Mouse (Mus musculus): Measurements from ENCODE around the gene Tbc1d32. TPM values are rescaled to one million over a fixed set of nuclear protein-coding genes. Genes with fewer than 3 reads are reported as not detected.

Tbc1d32 gene
- 4.3 and 5.3 TPM in 2 replicates for polyA plus RNA-seq (2016; fragmentation: Nextera tagmentation; extraction: Ambion mirVana)

DNA sequence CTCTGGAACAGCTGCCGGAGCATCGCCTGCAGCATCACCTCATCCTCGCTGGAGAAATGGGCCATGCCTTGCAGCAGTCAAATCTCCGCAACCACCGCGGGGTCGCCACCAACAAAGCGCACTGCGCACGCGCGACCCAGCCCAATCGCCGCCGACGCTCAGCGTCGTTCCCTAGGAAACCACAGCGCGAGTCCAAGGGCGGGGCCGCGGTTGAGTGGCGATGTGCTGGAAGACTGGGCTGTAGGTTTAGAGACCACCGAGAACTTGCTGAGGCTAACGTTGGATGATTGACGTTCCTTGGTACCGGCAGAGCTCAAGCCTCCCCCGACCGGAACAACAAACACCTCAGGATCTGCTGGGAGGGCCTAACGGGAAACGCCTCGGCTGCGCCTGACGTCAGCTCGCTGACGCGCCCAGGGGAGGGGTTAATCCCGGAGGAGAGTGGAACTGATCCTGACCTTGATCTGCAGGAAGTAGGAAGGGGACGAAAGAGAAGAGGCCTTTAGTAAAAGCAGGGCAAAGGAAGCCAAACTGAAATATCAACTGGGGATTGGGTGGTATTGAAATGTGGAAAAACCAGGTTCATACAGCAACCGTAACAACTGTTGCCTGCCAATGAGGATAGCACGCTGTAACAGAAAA is at the start of gene Tbc1d32:
TSS of gene Tbc1d32 (minus strand) at position 122 of the 642 bp plus-strand sequence.
- peak within 1 kb of the TSS; percentile 61 for H3K9ac ChIP-seq (replicated peaks)
- ATAC-seq (ENCODE audit: insufficient number of reproducible peaks, insufficient read depth, low FRiP score, low TSS enrichment, low read depth): peak; percentile 99
- no peaks in the 10 kb centered on the region for H3K27me3 ChIP-seq
- no peaks in the 10 kb centered on the region for H3K9me3 ChIP-seq
- H3K36me3 ChIP-seq: no peaks in the 10 kb centered on the region
- H3K27ac ChIP-seq: peak within 1 kb of the TSS; percentile 92
- H3K4me2 ChIP-seq: peak within 1 kb of the TSS; percentile 60
- 3% methylated on average over 42 of the region's 42 CpGs for WGBS
- peak within 1 kb of the TSS; percentile 57 for H3K4me3 ChIP-seq (replicated peaks)
- H3K4me1 ChIP-seq (replicated peaks): peaks cover 4% of the 10 kb centered on the region; the same call in 1 of the 2 replicates

GRCm38 (mm10) chr10:56227771-56228275 is 666 bp downstream of the Tbc1d32 start:
- H3K36me3 ChIP-seq: no peaks in the 10 kb centered on the region
- H3K9me3 ChIP-seq: no peaks in the 10 kb centered on the region
- WGBS: 74% methylated on average over 8 of the region's 8 CpGs
- H3K27ac ChIP-seq: no peak overlapping the region
- no peaks in the 10 kb centered on the region for H3K27me3 ChIP-seq
- no peak for ATAC-seq (ENCODE audit: insufficient number of reproducible peaks, insufficient read depth, low FRiP score, low TSS enrichment, low read depth)
- peak overlapping the region; percentile 60 for H3K4me2 ChIP-seq
- peak overlapping the region; percentile 42; the same call in 1 of the 2 replicates for H3K9ac ChIP-seq (replicated peaks)
- peak overlapping the region; percentile 57 for H3K4me3 ChIP-seq (replicated peaks)
- H3K4me1 ChIP-seq (replicated peaks): peaks cover 4% of the 10 kb centered on the region; the same call in 1 of the 2 replicates

- Histone ChIP-seq H3K27ac (no peak overlapping the region), H3K9ac (replicated peaks) (no peak overlapping the region), H3K36me3 (peaks cover 12% of the 10 kb centered on the region; the same call in 1 of the 2 replicates), H3K27me3 (no peaks in the 10 kb centered on the region), H3K9me3 (no peaks in the 10 kb centered on the region), H3K4me3 (replicated peaks) (no peak overlapping the region), H3K4me2 (no peak overlapping the region), H3K4me1 (replicated peaks) (no peaks in the 10 kb centered on the region)
- WGBS: 75% methylated on average over 3 of the region's 3 CpGs
- ATAC-seq (ENCODE audit: insufficient number of reproducible peaks, insufficient read depth, low FRiP score, low TSS enrichment, low read depth): no peak
Measured at GRCm38 (mm10) chr10:56215797-56216196, 12.7 kb downstream of the Tbc1d32 start.

DNA sequence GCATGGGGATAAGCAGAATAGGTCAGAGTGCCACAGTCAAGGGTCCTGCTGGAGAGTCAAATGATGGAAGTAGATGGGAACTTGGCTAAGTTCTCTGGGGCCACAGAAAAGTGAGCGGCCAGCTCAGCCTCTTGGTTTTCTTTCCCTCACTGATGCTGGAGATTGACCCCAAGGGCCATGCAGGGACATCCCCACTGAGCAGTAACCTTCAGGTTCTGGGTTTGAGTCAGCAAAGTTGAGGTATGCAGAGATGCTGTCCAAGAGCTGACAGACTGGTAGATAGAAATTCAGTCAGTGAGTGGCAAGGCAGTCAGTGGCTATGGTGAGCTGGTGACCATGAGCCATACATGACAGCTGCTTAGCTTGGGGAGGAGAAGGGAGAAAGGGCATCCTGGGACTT is 18.1 kb downstream of the Tbc1d32 start:
- no peak overlapping the region for H3K9ac ChIP-seq (replicated peaks)
- no peaks in the 10 kb centered on the region for H3K27me3 ChIP-seq
- H3K36me3 ChIP-seq: peaks cover 9% of the 10 kb centered on the region; the same call in 1 of the 2 replicates
- H3K9me3 ChIP-seq: no peaks in the 10 kb centered on the region
- H3K4me2 ChIP-seq: no peak overlapping the region
- ATAC-seq (ENCODE audit: insufficient number of reproducible peaks, insufficient read depth, low FRiP score, low TSS enrichment, low read depth): no peak
- no peak overlapping the region for H3K4me3 ChIP-seq (replicated peaks)
- WGBS: 100% methylated on average over 1 of the region's 1 CpGs
- no peak overlapping the region for H3K27ac ChIP-seq
- H3K4me1 ChIP-seq (replicated peaks): no peaks in the 10 kb centered on the region

GRCm38 (mm10) chr10:56206802-56207404 is 21.6 kb downstream of the Tbc1d32 start:
- no peaks in the 10 kb centered on the region; the same call in 1 of the 2 replicates for H3K36me3 ChIP-seq
- peak; percentile 82 for ATAC-seq (ENCODE audit: insufficient number of reproducible peaks, insufficient read depth, low FRiP score, low TSS enrichment, low read depth)
- 0 out of 2 replicates have a peak, but pooled peaks cover 3% of the 10 kb centered on the region for H3K9me3 ChIP-seq
- H3K9ac ChIP-seq (replicated peaks): no peak overlapping the region
- no peaks in the 10 kb centered on the region for H3K27me3 ChIP-seq
- H3K4me3 ChIP-seq (replicated peaks): no peak overlapping the region
- no peaks in the 10 kb centered on the region for H3K4me1 ChIP-seq (replicated peaks)
- H3K4me2 ChIP-seq: no peak overlapping the region
- WGBS: 21% methylated on average over 8 of the region's 8 CpGs
- no peak overlapping the region for H3K27ac ChIP-seq

DNA sequence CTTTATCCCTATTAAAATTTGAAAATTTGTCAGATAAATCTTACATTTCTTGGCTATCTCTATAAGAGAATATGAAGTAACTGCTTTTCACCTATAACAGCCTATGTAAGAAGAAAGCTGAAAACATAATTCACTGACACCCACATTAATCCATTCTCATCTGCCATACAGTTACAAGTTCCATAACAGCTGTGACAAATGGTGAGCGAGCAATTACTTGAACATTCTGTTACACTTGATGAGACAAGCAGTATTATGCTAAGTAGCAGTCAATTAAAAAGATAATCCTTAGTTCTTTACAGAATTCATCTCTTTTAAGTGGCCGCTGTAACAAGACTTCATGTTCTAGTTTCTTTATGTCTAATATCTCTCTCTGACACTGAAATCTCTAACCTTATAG is 24.1 kb downstream of the Tbc1d32 start:
- Histone ChIP-seq H3K36me3 (no peaks in the 10 kb centered on the region; the same call in 1 of the 2 replicates), H3K27me3 (no peaks in the 10 kb centered on the region), H3K4me1 (replicated peaks) (no peaks in the 10 kb centered on the region), H3K4me2 (no peak overlapping the region), H3K27ac (no peak overlapping the region), H3K4me3 (replicated peaks) (no peak overlapping the region), H3K9ac (replicated peaks) (no peak overlapping the region), H3K9me3 (0 out of 2 replicates have a peak, but pooled peaks cover 3% of the 10 kb centered on the region)
- 93% methylated on average over 2 of the region's 2 CpGs for WGBS
- no peak for ATAC-seq (ENCODE audit: insufficient number of reproducible peaks, insufficient read depth, low FRiP score, low TSS enrichment, low read depth)

GRCm38 (mm10) chr10:56199902-56200301 is 28.6 kb downstream of the Tbc1d32 start:
- no peaks in the 10 kb centered on the region for H3K27me3 ChIP-seq
- ATAC-seq (ENCODE audit: insufficient number of reproducible peaks, insufficient read depth, low FRiP score, low TSS enrichment, low read depth): no peak
- no peaks in the 10 kb centered on the region for H3K4me1 ChIP-seq (replicated peaks)
- no peak overlapping the region for H3K4me2 ChIP-seq
- H3K9me3 ChIP-seq: 0 out of 2 replicates have a peak, but pooled peaks cover 3% of the 10 kb centered on the region
- H3K9ac ChIP-seq (replicated peaks): no peak overlapping the region
- no peaks in the 10 kb centered on the region; the same call in 1 of the 2 replicates for H3K36me3 ChIP-seq
- no peak overlapping the region for H3K27ac ChIP-seq
- H3K4me3 ChIP-seq (replicated peaks): no peak overlapping the region

- ATAC-seq (ENCODE audit: insufficient number of reproducible peaks, insufficient read depth, low FRiP score, low TSS enrichment, low read depth): no peak
- no peaks in the 10 kb centered on the region for H3K4me1 ChIP-seq (replicated peaks)
- H3K27me3 ChIP-seq: no peaks in the 10 kb centered on the region
- no peak overlapping the region for H3K27ac ChIP-seq
- WGBS: 58% methylated on average over 3 of the region's 3 CpGs
- no peaks in the 10 kb centered on the region for H3K36me3 ChIP-seq
- no peak overlapping the region for H3K4me3 ChIP-seq (replicated peaks)
- no peak overlapping the region for H3K4me2 ChIP-seq
- no peaks in the 10 kb centered on the region for H3K9me3 ChIP-seq
- H3K9ac ChIP-seq (replicated peaks): no peak overlapping the region
Measured at GRCm38 (mm10) chr10:56198691-56199090, 29.8 kb downstream of the Tbc1d32 start.

- Histone ChIP-seq H3K4me2 (no peak overlapping the region), H3K4me1 (replicated peaks) (no peaks in the 10 kb centered on the region), H3K36me3 (no peaks in the 10 kb centered on the region), H3K27me3 (no peaks in the 10 kb centered on the region), H3K9ac (replicated peaks) (no peak overlapping the region), H3K9me3 (no peaks in the 10 kb centered on the region), H3K4me3 (replicated peaks) (no peak overlapping the region), H3K27ac (no peak overlapping the region)
- 81% methylated on average over 7 of the region's 7 CpGs for WGBS
- no peak for ATAC-seq (ENCODE audit: insufficient number of reproducible peaks, insufficient read depth, low FRiP score, low TSS enrichment, low read depth)
Measured at GRCm38 (mm10) chr10:56194310-56194709, 34.2 kb downstream of the Tbc1d32 start.

- Histone ChIP-seq H3K27ac (no peak overlapping the region), H3K27me3 (no peaks in the 10 kb centered on the region), H3K9ac (replicated peaks) (no peak overlapping the region), H3K4me3 (replicated peaks) (no peak overlapping the region), H3K9me3 (no peaks in the 10 kb centered on the region), H3K36me3 (peaks cover 5% of the 10 kb centered on the region; the same call in 1 of the 2 replicates), H3K4me1 (replicated peaks) (no peaks in the 10 kb centered on the region), H3K4me2 (no peak overlapping the region)
- 91% methylated on average over 1 of the region's 1 CpGs for WGBS
- no peak for ATAC-seq (ENCODE audit: insufficient number of reproducible peaks, insufficient read depth, low FRiP score, low TSS enrichment, low read depth)
Measured at GRCm38 (mm10) chr10:56181727-56182126, 46.8 kb downstream of the Tbc1d32 start.

DNA sequence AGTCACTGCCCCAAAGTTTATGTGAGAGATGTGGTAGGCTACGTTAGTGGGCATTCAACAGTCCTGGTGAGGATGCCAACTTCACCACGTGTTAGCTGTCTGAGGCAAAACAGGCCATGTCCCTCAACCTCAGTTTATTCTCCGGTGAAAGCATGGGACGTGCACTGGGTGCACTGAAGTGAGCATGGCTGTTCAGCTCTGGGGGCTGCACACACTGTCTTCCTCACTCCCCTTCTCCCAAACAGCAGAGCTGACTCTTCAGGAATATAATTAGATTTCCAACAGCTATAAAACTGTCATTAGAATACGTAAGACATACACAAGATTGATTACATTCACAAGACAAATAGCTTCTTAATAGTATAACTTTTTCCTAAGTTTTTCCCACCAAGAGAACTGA is 55.3 kb downstream of the Tbc1d32 start:
- Histone ChIP-seq H3K9me3 (no peaks in the 10 kb centered on the region), H3K27me3 (no peaks in the 10 kb centered on the region), H3K36me3 (0 out of 2 replicates have a peak, but pooled peaks cover 5% of the 10 kb centered on the region), H3K4me3 (replicated peaks) (no peak overlapping the region), H3K9ac (replicated peaks) (no peak overlapping the region), H3K4me2 (no peak overlapping the region), H3K27ac (no peak overlapping the region), H3K4me1 (replicated peaks) (no peaks in the 10 kb centered on the region)
- WGBS: 76% methylated on average over 5 of the region's 5 CpGs
- no peak for ATAC-seq (ENCODE audit: insufficient number of reproducible peaks, insufficient read depth, low FRiP score, low TSS enrichment, low read depth)
